Mouse (Mus musculus) myocyte (in vitro differentiated cells): ENCODE measurements around the gene Rap1gap2.

ENCODE experiments used
- E2F4 ChIP-seq: IDR thresholded peaks from one replicate; pipeline ENCODE4 v1.6.1; 2011; ENCODE audit warnings: mild to moderate bottlenecking, control low read depth, moderate library complexity; ENCODE audit not compliant: insufficient read depth
- MYOD1 ChIP-seq, 3 experiments: IDR thresholded peaks; one replicate each; pipeline ENCODE4 v1.6.1; 2011; ENCODE audit warnings: control low read depth in 2 of 3, low read depth in 2 of 3, mild to moderate bottlenecking in 2 of 3, moderate library complexity in 1 of 3; ENCODE audit not compliant: insufficient read length in 2 of 3, control insufficient read depth in 1 of 3
- POLR2A ChIP-seq: IDR thresholded peaks from one replicate; pipeline ENCODE4 v1.6.1; 2011; ENCODE audit warnings: low read depth, mild to moderate bottlenecking, control low read depth, moderate library complexity; ENCODE audit not compliant: insufficient read length
- USF1 ChIP-seq: IDR thresholded peaks from one replicate; pipeline ENCODE4 v1.6.1; 2011; ENCODE audit warnings: low read depth, mild to moderate bottlenecking, control low read depth, moderate library complexity

GRCm38 (mm10) chr11:74631880-74632789, 21.4 kb upstream of the Rap1gap2 start:
- TF ChIP-seq POLR2A = no peak
- TF ChIP-seq MYOD1 (IDR thresholded peaks at IDR 0.05; ENCODE audit: control insufficient read depth in 1 of 3, insufficient read length in 2 of 3, low read depth in 2 of 3) = no peak
- TF ChIP-seq USF1 = no peak
- no peak for TF ChIP-seq E2F4
